Mouse (Mus musculus) forebrain, embryonic 12.5 days (tissue): ENCODE results near the gene Mybbp1a. TPM values are rescaled to one million over a fixed set of nuclear protein-coding genes. Genes with fewer than 3 reads are reported as not detected.

ENCODE experiments used
- ATAC-seq: fragments of 200-750 bp; cut with Nextera tagmentation; 2 replicates; pipeline ENCODE4 v1.8.0; 2017; ENCODE audit warnings: moderate TSS enrichment; ENCODE audit not compliant: low FRiP score
- H3K27ac ChIP-seq: fragments of 300-500 bp; sonication (generic); 2 replicates; pipeline ENCODE4 v1.5.1; 2016; ENCODE audit warnings: mild to moderate bottlenecking
- H3K27me3 ChIP-seq: fragments of 300-500 bp; sonication (generic); 2 replicates; pipeline ENCODE4 v1.6.1; 2016; ENCODE audit warnings: mild to moderate bottlenecking
- H3K36me3 ChIP-seq: fragments of 300-500 bp; sonication (generic); replicated peaks from 2 replicates; pipeline ENCODE4 v1.6.1; 2016; ENCODE audit warnings: mild to moderate bottlenecking
- H3K4me1 ChIP-seq: fragments of 300-500 bp; sonication (generic); 2 replicates; pipeline ENCODE4 v1.6.1; 2016
- H3K4me2 ChIP-seq: fragments of 300-500 bp; sonication (generic); 2 replicates; pipeline ENCODE4 v1.6.1; 2016; ENCODE audit warnings: mild to moderate bottlenecking, moderate library complexity
- H3K4me3 ChIP-seq: fragments of 300-500 bp; sonication (generic); replicated peaks from 2 replicates; pipeline ENCODE4 v1.5.1; 2016; ENCODE audit warnings: mild to moderate bottlenecking
- H3K9ac ChIP-seq: fragments of 300-500 bp; sonication (generic); 2 replicates; pipeline ENCODE4 v1.6.1; 2016; ENCODE audit warnings: mild to moderate bottlenecking
- H3K9me3 ChIP-seq: fragments of 300-500 bp; sonication (generic); 2 replicates; pipeline ENCODE4 v1.6.1; 2016
- WGBS: fragments of 180-500 bp; shearing (Covaris S2); methylation state at CpG from one replicate; pipeline ENCODE4 v1.1.7; 2016; 5-methylcytosine and 5-hydroxymethylcytosine counted together
- polyA plus RNA-seq: library from polyadenylated mRNA; unstranded; fragments of >200 nt; fragmentation: Nextera tagmentation; extraction: Ambion mirVana; gene quantifications from 2 replicates; pipeline ENCODE4 v1.2.1, GENCODE M21; 2016

The Mybbp1a gene
- polyA plus RNA-seq: 158 and 160 TPM in 2 replicates

DNA sequence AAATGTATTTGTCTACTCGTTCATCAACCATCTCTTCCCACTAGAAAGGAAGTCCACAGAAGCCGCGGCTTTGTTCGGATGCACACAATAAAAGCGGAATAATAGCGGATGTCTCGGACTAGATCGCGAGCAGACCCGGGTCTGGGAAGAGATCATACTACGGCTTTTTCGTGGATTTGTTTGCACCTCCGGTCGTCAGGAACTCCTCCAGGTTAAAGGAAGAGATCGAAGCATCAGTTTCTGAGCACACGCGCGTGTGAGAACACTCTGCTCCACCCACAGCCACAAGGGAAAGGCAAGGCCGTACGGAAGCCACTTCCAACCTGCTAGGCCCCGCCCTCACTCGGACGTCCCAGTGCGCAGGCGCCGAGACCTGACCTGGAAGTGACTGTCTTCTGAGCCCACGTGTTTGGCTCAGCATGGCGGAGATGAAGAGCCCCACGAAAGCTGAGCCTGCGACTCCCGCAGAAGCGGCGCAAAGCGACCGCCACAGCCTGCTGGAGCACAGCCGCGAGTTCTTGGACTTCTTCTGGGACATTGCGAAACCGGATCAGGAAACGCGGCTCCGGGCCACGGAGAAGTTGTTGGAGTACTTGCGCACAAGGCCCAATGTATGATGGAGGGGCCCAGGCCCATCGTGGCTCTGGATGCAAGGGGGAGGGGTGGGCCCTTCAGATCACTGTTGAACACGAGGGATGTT, at the start of gene Mybbp1a:
Gene Mybbp1a, plus strand, starts transcription at position 391 of the 700 bp plus-strand sequence.
- Histone ChIP-seq H3K9ac (peak within 1 kb of the TSS; percentile 80), H3K36me3 (peaks cover 39% of the 10 kb centered on the region), H3K4me2 (peak within 1 kb of the TSS; percentile 92), H3K27me3 (no peaks in the 10 kb centered on the region), H3K4me3 (peak within 1 kb of the TSS; percentile 83), H3K4me1 (peaks cover 12% of the 10 kb centered on the region), H3K9me3 (no peaks in the 10 kb centered on the region), H3K27ac (peak within 1 kb of the TSS; percentile 93)
- WGBS: under 1% methylated on average over 46 of the region's 46 CpGs
- peak; percentile 95 for ATAC-seq

DNA sequence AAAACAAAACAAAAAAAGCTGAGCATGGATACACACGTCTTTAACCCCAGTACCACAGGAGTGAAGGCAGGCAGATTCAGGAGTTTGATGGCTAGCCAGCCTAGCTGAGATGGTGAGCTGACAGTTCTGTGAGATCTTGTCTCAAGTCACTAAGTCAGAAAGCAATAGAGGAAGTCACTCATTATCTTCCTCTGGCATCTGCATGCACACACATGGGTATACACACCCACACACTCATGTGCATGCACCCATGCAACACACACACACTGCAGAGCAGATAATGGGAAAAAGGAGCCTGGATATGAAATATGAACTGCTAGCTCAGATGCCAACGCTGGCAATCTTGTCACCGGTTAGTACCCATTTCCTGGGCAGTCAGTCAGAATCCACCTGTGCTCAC, 47.9 kb upstream of the Mybbp1a start:
- Histone ChIP-seq H3K27ac (no peak overlapping the region), H3K4me3 (no peak overlapping the region), H3K27me3 (no peaks in the 10 kb centered on the region), H3K9me3 (no peaks in the 10 kb centered on the region), H3K4me1 (no peaks in the 10 kb centered on the region; the same call in 1 of the 2 replicates), H3K4me2 (no peak overlapping the region), H3K36me3 (no peaks in the 10 kb centered on the region), H3K9ac (no peak overlapping the region)
- ATAC-seq: no peak
- WGBS: 95% methylated on average over 3 of the region's 3 CpGs

- H3K27ac ChIP-seq: no peak overlapping the region
- no peak overlapping the region for H3K4me3 ChIP-seq
- no peaks in the 10 kb centered on the region for H3K27me3 ChIP-seq
- H3K36me3 ChIP-seq: no peaks in the 10 kb centered on the region
- H3K4me1 ChIP-seq: no peaks in the 10 kb centered on the region; the same call in 1 of the 2 replicates
- 60% methylated on average over 5 of the region's 5 CpGs for WGBS
- no peaks in the 10 kb centered on the region for H3K9me3 ChIP-seq
- no peak overlapping the region for H3K9ac ChIP-seq
- H3K4me2 ChIP-seq: no peak overlapping the region
- ATAC-seq: no peak
Measured at GRCm38 (mm10) chr11:72393669-72394068, 47.5 kb upstream of the Mybbp1a start.

DNA sequence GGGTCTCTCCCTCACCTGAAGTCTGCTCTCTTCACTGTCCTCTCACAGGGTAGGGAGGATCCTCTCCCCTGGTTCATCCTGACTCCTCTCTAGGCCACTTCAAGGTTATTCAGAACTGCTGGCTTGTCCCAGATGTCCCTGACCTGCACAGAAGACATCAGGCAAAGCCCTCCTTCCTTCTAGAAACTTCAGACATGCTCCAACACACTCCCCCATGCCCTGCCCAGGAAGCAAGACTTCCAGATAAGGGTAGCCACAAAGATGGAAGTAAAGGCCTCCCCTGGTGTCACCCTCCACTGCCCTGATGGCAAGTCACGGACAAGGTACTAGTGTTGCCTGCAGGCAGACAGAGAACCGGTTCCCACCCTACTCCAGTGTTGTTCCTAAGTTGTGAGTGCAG, 46.5 kb upstream of the Mybbp1a start:
- H3K9me3 ChIP-seq: no peaks in the 10 kb centered on the region
- H3K27ac ChIP-seq: no peak overlapping the region
- no peak for ATAC-seq
- no peak overlapping the region for H3K4me2 ChIP-seq
- no peak overlapping the region for H3K4me3 ChIP-seq
- 82% methylated on average over 2 of the region's 2 CpGs for WGBS
- no peaks in the 10 kb centered on the region for H3K27me3 ChIP-seq
- no peak overlapping the region for H3K9ac ChIP-seq
- no peaks in the 10 kb centered on the region; the same call in 1 of the 2 replicates for H3K4me1 ChIP-seq
- no peaks in the 10 kb centered on the region for H3K36me3 ChIP-seq

- Histone ChIP-seq H3K4me1 (no peaks in the 10 kb centered on the region; the same call in 1 of the 2 replicates), H3K9ac (no peak overlapping the region), H3K4me2 (no peak overlapping the region), H3K4me3 (no peak overlapping the region), H3K9me3 (no peaks in the 10 kb centered on the region), H3K36me3 (no peaks in the 10 kb centered on the region), H3K27me3 (no peaks in the 10 kb centered on the region), H3K27ac (no peak overlapping the region)
- ATAC-seq: no peak
- WGBS: 84% methylated on average over 6 of the region's 6 CpGs
Measured at GRCm38 (mm10) chr11:72395652-72396051, 45.5 kb upstream of the Mybbp1a start.

DNA sequence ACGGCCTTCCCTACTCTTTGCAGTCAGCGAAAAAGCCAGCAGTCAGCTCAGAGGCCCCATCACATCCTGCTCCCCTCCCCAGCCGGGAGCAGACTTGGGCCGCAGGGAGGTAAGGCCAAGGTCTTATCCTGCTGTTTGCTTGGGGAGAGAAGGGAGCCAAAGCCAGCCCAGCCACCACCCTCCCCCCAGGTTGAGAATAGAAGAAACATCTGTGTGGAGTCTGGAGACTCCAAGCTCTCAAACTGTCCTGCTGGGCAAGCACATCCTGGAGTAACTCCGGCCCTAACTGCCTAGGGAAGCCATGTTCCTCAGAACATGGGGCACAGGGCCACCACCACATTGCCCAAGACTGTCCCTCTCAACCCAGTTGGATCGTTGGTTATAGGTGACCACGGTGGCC, 44.5 kb upstream of the Mybbp1a start:
- Histone ChIP-seq H3K4me2 (no peak overlapping the region), H3K9me3 (no peaks in the 10 kb centered on the region), H3K9ac (no peak overlapping the region), H3K4me3 (no peak overlapping the region), H3K27ac (no peak overlapping the region), H3K27me3 (no peaks in the 10 kb centered on the region), H3K36me3 (no peaks in the 10 kb centered on the region), H3K4me1 (no peaks in the 10 kb centered on the region; the same call in 1 of the 2 replicates)
- WGBS: 84% methylated on average over 7 of the region's 7 CpGs
- ATAC-seq: no peak

GRCm38 (mm10) chr11:72397072-72397471, 44.1 kb upstream of the Mybbp1a start:
- Histone ChIP-seq H3K27me3 (no peaks in the 10 kb centered on the region), H3K9ac (no peak overlapping the region), H3K27ac (no peak overlapping the region), H3K4me1 (no peaks in the 10 kb centered on the region; the same call in 1 of the 2 replicates), H3K4me3 (no peak overlapping the region), H3K4me2 (no peak overlapping the region), H3K36me3 (no peaks in the 10 kb centered on the region), H3K9me3 (no peaks in the 10 kb centered on the region)
- 81% methylated on average over 10 of the region's 10 CpGs for WGBS
- no peak for ATAC-seq

DNA sequence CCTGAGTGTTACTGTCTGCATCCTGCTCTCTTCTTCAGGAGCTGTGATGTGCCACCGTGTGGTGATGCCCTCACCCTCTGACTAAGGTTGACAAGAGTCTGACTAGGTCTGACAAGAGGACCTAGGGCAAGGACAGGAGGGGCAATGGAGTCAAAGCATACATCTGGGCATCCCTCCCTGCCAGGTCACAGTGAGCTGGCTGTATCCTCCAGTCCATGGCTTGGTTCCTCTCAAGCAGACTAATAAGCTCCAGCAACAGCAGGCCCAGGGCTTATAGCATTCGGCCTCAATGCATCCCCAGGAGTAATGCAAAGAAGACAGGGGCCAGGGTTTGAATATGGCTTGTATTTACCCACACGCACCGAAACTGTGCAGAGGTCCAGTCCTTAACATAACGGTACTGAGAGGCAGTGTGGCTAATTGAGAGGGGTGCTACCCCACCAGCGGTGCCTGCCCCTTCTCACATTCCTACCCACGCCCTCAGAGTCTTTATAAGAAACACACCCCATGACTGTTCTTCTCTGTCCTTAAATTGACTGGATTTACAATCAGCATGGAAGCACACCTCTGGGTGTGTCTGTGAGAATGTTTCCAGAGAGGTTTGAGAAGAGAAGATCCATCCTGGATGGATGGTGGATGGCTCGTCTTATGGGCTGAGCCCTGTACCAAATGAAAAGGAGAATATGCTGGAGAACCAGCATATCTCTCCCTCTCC, 43.2 kb upstream of the Mybbp1a start:
- H3K9ac ChIP-seq: no peak overlapping the region
- H3K36me3 ChIP-seq: no peaks in the 10 kb centered on the region
- no peaks in the 10 kb centered on the region; the same call in 1 of the 2 replicates for H3K4me1 ChIP-seq
- H3K27ac ChIP-seq: no peak overlapping the region
- ATAC-seq: no peak
- H3K9me3 ChIP-seq: no peaks in the 10 kb centered on the region
- no peaks in the 10 kb centered on the region for H3K27me3 ChIP-seq
- no peak overlapping the region for H3K4me3 ChIP-seq
- WGBS: 90% methylated on average over 8 of the region's 8 CpGs
- H3K4me2 ChIP-seq: no peak overlapping the region

GRCm38 (mm10) chr11:72401068-72401467, 40.1 kb upstream of the Mybbp1a start:
- no peak overlapping the region for H3K27ac ChIP-seq
- no peaks in the 10 kb centered on the region for H3K4me1 ChIP-seq
- no peaks in the 10 kb centered on the region for H3K9me3 ChIP-seq
- no peaks in the 10 kb centered on the region for H3K36me3 ChIP-seq
- no peak overlapping the region for H3K4me2 ChIP-seq
- no peaks in the 10 kb centered on the region for H3K27me3 ChIP-seq
- no peak for ATAC-seq
- WGBS: 92% methylated on average over 12 of the region's 12 CpGs
- H3K9ac ChIP-seq: no peak overlapping the region
- H3K4me3 ChIP-seq: no peak overlapping the region

GRCm38 (mm10) chr11:72402017-72402416, 39.1 kb upstream of the Mybbp1a start:
- WGBS: 80% methylated on average over 5 of the region's 5 CpGs
- Histone ChIP-seq H3K27ac (no peak overlapping the region), H3K4me2 (no peak overlapping the region), H3K9me3 (no peaks in the 10 kb centered on the region), H3K9ac (no peak overlapping the region), H3K4me3 (no peak overlapping the region), H3K36me3 (no peaks in the 10 kb centered on the region), H3K4me1 (no peaks in the 10 kb centered on the region), H3K27me3 (0 out of 2 replicates have a peak, but pooled peaks cover 5% of the 10 kb centered on the region)
- ATAC-seq: no peak

GRCm38 (mm10) chr11:72402969-72403368, 38.2 kb upstream of the Mybbp1a start:
- Histone ChIP-seq H3K4me2 (no peak overlapping the region), H3K27me3 (0 out of 2 replicates have a peak, but pooled peaks cover 9% of the 10 kb centered on the region), H3K36me3 (no peaks in the 10 kb centered on the region), H3K27ac (no peak overlapping the region), H3K4me1 (peaks cover 5% of the 10 kb centered on the region; the same call in 1 of the 2 replicates), H3K4me3 (no peak overlapping the region), H3K9ac (no peak overlapping the region), H3K9me3 (no peaks in the 10 kb centered on the region)
- ATAC-seq: no peak
- 95% methylated on average over 12 of the region's 12 CpGs for WGBS

DNA sequence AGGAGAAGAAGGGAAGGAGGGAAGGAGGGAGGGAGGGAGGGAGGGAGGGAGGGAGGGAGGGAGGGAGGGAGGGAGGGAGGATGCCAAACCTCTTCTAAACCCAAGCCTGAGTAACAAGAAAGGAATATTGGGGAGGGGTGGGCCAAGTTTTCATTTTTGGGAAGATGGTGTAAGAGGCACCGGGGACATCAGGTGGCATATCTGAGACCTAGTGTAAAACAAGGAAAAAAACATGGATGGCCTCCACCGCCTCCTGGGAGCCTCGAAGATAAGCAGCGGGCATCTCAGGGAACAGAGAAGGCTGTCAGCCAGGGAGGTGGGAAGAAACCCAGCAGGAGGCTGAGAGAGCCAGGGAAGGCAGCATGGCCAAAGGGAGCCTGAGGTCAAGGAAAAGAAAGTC, 35.6 kb upstream of the Mybbp1a start:
- WGBS: 62% methylated on average over 4 of the region's 4 CpGs
- H3K27me3 ChIP-seq: peaks cover 31% of the 10 kb centered on the region
- no peak overlapping the region for H3K4me2 ChIP-seq
- no peak overlapping the region for H3K27ac ChIP-seq
- no peaks in the 10 kb centered on the region for H3K36me3 ChIP-seq
- no peak for ATAC-seq
- H3K9ac ChIP-seq: no peak overlapping the region
- H3K4me3 ChIP-seq: no peak overlapping the region
- H3K4me1 ChIP-seq: peaks cover 14% of the 10 kb centered on the region
- H3K9me3 ChIP-seq: no peaks in the 10 kb centered on the region
